Mouse (Mus musculus): ENCODE measurements around the gene Sema3b. TPM values are rescaled to one million over a fixed set of nuclear protein-coding genes. Genes with fewer than 3 reads are reported as not detected.
"Not testable (repeated sequence)": the region's sequence is repeated elsewhere in the genome, so short reads cannot be mapped to it uniquely, and the experiment has no call there.

The Sema3b gene
- polyA plus RNA-seq, 1 experiment from 2014 or later, result 18.0 TPM

- Histone ChIP-seq H3K9ac (ENCODE audit: low read depth, low read length) (peak overlapping the region; percentile 66), H3K36me3 (ENCODE audit: control insufficient read depth, insufficient read depth, low read length) (peaks cover 53% of the 10 kb centered on the region), H3K4me1 (ENCODE audit: control insufficient read depth, insufficient read depth, low read length) (peaks cover 31% of the 10 kb centered on the region), H3K4me3 (ENCODE audit: low read depth, low read length) (peak overlapping the region; percentile 52), H3K27me3 (replicated peaks; ENCODE audit: control insufficient read depth, insufficient read depth, low read length) (no peaks in the 10 kb centered on the region), H3K27ac (replicated peaks; ENCODE audit: low read depth, low read length) (peak overlapping the region; percentile 88), H3K9me3 (ENCODE audit: control insufficient read depth, low read length) (no peaks in the 10 kb centered on the region), H3K4me2 (ENCODE audit: low read depth, low read length) (peak overlapping the region; percentile 63)
- ATAC-seq (ENCODE audit: low read depth) (peak; percentile 87), DNase-seq (ENCODE audit: low spot score) (peak; percentile 95)
- under 1% methylated on average over 41 of the region's 41 CpGs for WGBS
Measured at GRCm38 (mm10) chr9:107568331-107569261, 40.4 kb downstream of the Sema3b start.

- H3K9me3 ChIP-seq (ENCODE audit: control insufficient read depth, low read length), result no peaks in the 10 kb centered on the region
- 9% methylated on average over 18 of the region's 18 CpGs for WGBS
- peak within 1 kb of the TSS; percentile 52 for H3K4me3 ChIP-seq (ENCODE audit: low read depth, low read length)
- H3K27me3 ChIP-seq (replicated peaks; ENCODE audit: control insufficient read depth, insufficient read depth, low read length), result no peaks in the 10 kb centered on the region
- peak within 1 kb of the TSS; percentile 88 for H3K27ac ChIP-seq (replicated peaks; ENCODE audit: low read depth, low read length)
- H3K4me1 ChIP-seq (ENCODE audit: control insufficient read depth, insufficient read depth, low read length), result peaks cover 32% of the 10 kb centered on the region
- peak within 1 kb of the TSS; percentile 66 for H3K9ac ChIP-seq (ENCODE audit: low read depth, low read length)
- no peak for DNase-seq (ENCODE audit: low spot score)
- H3K36me3 ChIP-seq (ENCODE audit: control insufficient read depth, insufficient read depth, low read length), result peaks cover 45% of the 10 kb centered on the region
- H3K4me2 ChIP-seq (ENCODE audit: low read depth, low read length), result peak within 1 kb of the TSS; percentile 63
- ATAC-seq (ENCODE audit: low read depth), result no peak
Measured at GRCm38 (mm10) chr9:107567702-107568319, 41.2 kb downstream of the Sema3b start, which contains the start of gene Hyal2. TSS of gene Hyal2 (plus strand) at chr9:107567945.

DNA sequence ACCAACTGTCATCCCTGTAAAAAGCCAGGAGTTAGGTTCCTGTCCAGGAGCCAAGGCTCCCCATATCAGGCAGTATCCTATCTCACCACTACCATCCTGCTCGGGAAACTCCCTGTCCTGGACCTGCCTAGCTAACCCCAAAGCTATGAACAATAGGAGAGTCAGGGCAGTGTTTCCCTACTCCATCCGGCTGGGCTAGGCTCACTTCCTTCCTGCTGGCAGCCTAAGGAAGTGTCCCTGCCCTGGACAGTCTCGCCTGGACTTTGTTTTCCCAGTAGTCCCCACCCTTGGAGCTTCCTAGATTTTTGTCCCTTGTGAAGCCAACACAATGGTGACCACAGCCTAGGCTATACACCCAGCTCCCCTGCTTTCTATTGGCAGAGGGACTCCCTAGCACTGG is 42.2 kb downstream of the Sema3b start:
- H3K27ac ChIP-seq (replicated peaks; ENCODE audit: low read depth, low read length), result peak overlapping the region; percentile 88
- H3K9ac ChIP-seq (ENCODE audit: low read depth, low read length), result no peak overlapping the region
- peaks cover 32% of the 10 kb centered on the region for H3K4me1 ChIP-seq (ENCODE audit: control insufficient read depth, insufficient read depth, low read length)
- no peak for DNase-seq (ENCODE audit: low spot score)
- 51% methylated on average over 3 of the region's 3 CpGs for WGBS
- 0 out of 2 replicates have a peak overlapping the region, but pooled peaks have one; percentile 63 for H3K4me2 ChIP-seq (ENCODE audit: low read depth, low read length)
- no peaks in the 10 kb centered on the region for H3K27me3 ChIP-seq (replicated peaks; ENCODE audit: control insufficient read depth, insufficient read depth, low read length)
- no peaks in the 10 kb centered on the region for H3K9me3 ChIP-seq (ENCODE audit: control insufficient read depth, low read length)
- H3K4me3 ChIP-seq (ENCODE audit: low read depth, low read length), result no peak overlapping the region
- ATAC-seq (ENCODE audit: low read depth), result no peak
- peaks cover 41% of the 10 kb centered on the region for H3K36me3 ChIP-seq (ENCODE audit: control insufficient read depth, insufficient read depth, low read length)

GRCm38 (mm10) chr9:107566041-107566709 is 42.9 kb downstream of the Sema3b start:
- H3K4me2 ChIP-seq (ENCODE audit: low read depth, low read length), result peak overlapping the region; percentile 10; the same call in 1 of the 2 replicates
- ATAC-seq (ENCODE audit: low read depth) (no peak), DNase-seq (ENCODE audit: low spot score) (peak; percentile 73)
- no peak overlapping the region; the same call in 1 of the 2 replicates for H3K27ac ChIP-seq (replicated peaks; ENCODE audit: low read depth, low read length)
- H3K9ac ChIP-seq (ENCODE audit: low read depth, low read length), result no peak overlapping the region
- no peaks in the 10 kb centered on the region for H3K27me3 ChIP-seq (replicated peaks; ENCODE audit: control insufficient read depth, insufficient read depth, low read length)
- WGBS, result 59% methylated on average over 15 of the region's 15 CpGs
- peaks cover 42% of the 10 kb centered on the region for H3K36me3 ChIP-seq (ENCODE audit: control insufficient read depth, insufficient read depth, low read length)
- peaks cover 32% of the 10 kb centered on the region for H3K4me1 ChIP-seq (ENCODE audit: control insufficient read depth, insufficient read depth, low read length)
- no peaks in the 10 kb centered on the region for H3K9me3 ChIP-seq (ENCODE audit: control insufficient read depth, low read length)
- H3K4me3 ChIP-seq (ENCODE audit: low read depth, low read length), result 0 out of 2 replicates have a peak overlapping the region, but pooled peaks have one; percentile 1

- Histone ChIP-seq H3K4me3 (ENCODE audit: low read depth, low read length) (0 out of 2 replicates have a peak overlapping the region, but pooled peaks have one; percentile 1), H3K4me2 (ENCODE audit: low read depth, low read length) (peak overlapping the region; percentile 10; the same call in 1 of the 2 replicates), H3K36me3 (ENCODE audit: control insufficient read depth, insufficient read depth, low read length) (peaks cover 42% of the 10 kb centered on the region), H3K4me1 (ENCODE audit: control insufficient read depth, insufficient read depth, low read length) (peaks cover 25% of the 10 kb centered on the region)
- not testable (repeated sequence) for H3K27ac ChIP-seq (replicated peaks; ENCODE audit: low read depth, low read length); ATAC-seq (ENCODE audit: low read depth); H3K27me3 ChIP-seq (replicated peaks; ENCODE audit: control insufficient read depth, insufficient read depth, low read length); H3K9ac ChIP-seq (ENCODE audit: low read depth, low read length); H3K9me3 ChIP-seq (ENCODE audit: control insufficient read depth, low read length); DNase-seq (ENCODE audit: low spot score)
- WGBS, result 46% methylated on average over 5 of the region's 5 CpGs
Measured at GRCm38 (mm10) chr9:107565556-107565955, 43.5 kb downstream of the Sema3b start.

- H3K9ac ChIP-seq (ENCODE audit: low read depth, low read length), result peak within 1 kb of the TSS; percentile 83
- H3K4me3 ChIP-seq (ENCODE audit: low read depth, low read length), result peak within 1 kb of the TSS; percentile 83
- peaks cover 65% of the 10 kb centered on the region for H3K36me3 ChIP-seq (ENCODE audit: control insufficient read depth, insufficient read depth, low read length)
- peak within 1 kb of the TSS; percentile 35; the same call in 1 of the 2 replicates for H3K27ac ChIP-seq (replicated peaks; ENCODE audit: low read depth, low read length)
- peaks cover 17% of the 10 kb centered on the region for H3K4me1 ChIP-seq (ENCODE audit: control insufficient read depth, insufficient read depth, low read length)
- peak within 1 kb of the TSS; percentile 84 for H3K4me2 ChIP-seq (ENCODE audit: low read depth, low read length)
- peak; percentile 96 for ATAC-seq (ENCODE audit: low read depth)
- no peaks in the 10 kb centered on the region for H3K27me3 ChIP-seq (replicated peaks; ENCODE audit: control insufficient read depth, insufficient read depth, low read length)
- no peaks in the 10 kb centered on the region for H3K9me3 ChIP-seq (ENCODE audit: control insufficient read depth, low read length)
- WGBS, result 0% methylated on average over 26 of the region's 46 CpGs
- peak; percentile 97 for DNase-seq (ENCODE audit: low spot score)
Measured at GRCm38 (mm10) chr9:107563029-107563581, 45.9 kb downstream of the Sema3b start, which contains the start of gene Tusc2. TSS of gene Tusc2 (plus strand) at chr9:107563255.

GRCm38 (mm10) chr9:107556346-107556745 is 52.7 kb downstream of the Sema3b start:
- Histone ChIP-seq H3K4me1 (ENCODE audit: control insufficient read depth, insufficient read depth, low read length) (peaks cover 37% of the 10 kb centered on the region), H3K36me3 (ENCODE audit: control insufficient read depth, insufficient read depth, low read length) (peaks cover 49% of the 10 kb centered on the region), H3K9ac (ENCODE audit: low read depth, low read length) (peak overlapping the region; percentile 92; the same call in 1 of the 2 replicates), H3K27ac (replicated peaks; ENCODE audit: low read depth, low read length) (no peak overlapping the region), H3K9me3 (ENCODE audit: control insufficient read depth, low read length) (no peaks in the 10 kb centered on the region), H3K4me3 (ENCODE audit: low read depth, low read length) (peak overlapping the region; percentile 83), H3K27me3 (replicated peaks; ENCODE audit: control insufficient read depth, insufficient read depth, low read length) (no peaks in the 10 kb centered on the region), H3K4me2 (ENCODE audit: low read depth, low read length) (peak overlapping the region; percentile 90)
- WGBS, result 69% methylated on average over 3 of the region's 3 CpGs
- DNase-seq (ENCODE audit: low spot score) (no peak), ATAC-seq (ENCODE audit: low read depth) (no peak)

- Histone ChIP-seq H3K36me3 (ENCODE audit: control insufficient read depth, insufficient read depth, low read length) (peaks cover 42% of the 10 kb centered on the region), H3K4me1 (ENCODE audit: control insufficient read depth, insufficient read depth, low read length) (peaks cover 43% of the 10 kb centered on the region), H3K4me3 (ENCODE audit: low read depth, low read length) (peak overlapping the region; percentile 83), H3K27ac (replicated peaks; ENCODE audit: low read depth, low read length) (peak overlapping the region; percentile 98), H3K9ac (ENCODE audit: low read depth, low read length) (peak overlapping the region; percentile 92), H3K9me3 (ENCODE audit: control insufficient read depth, low read length) (no peaks in the 10 kb centered on the region), H3K4me2 (ENCODE audit: low read depth, low read length) (peak overlapping the region; percentile 90), H3K27me3 (replicated peaks; ENCODE audit: control insufficient read depth, insufficient read depth, low read length) (no peaks in the 10 kb centered on the region)
- 42% methylated on average over 2 of the region's 2 CpGs for WGBS
- DNase-seq (ENCODE audit: low spot score) (no peak), ATAC-seq (ENCODE audit: low read depth) (no peak)
Measured at GRCm38 (mm10) chr9:107555701-107556100, 53.3 kb downstream of the Sema3b start.

Measured in embryonic facial prominence, embryonic 14.5 days (tissue).